Mouse (Mus musculus) myocyte (in vitro differentiated cells): ENCODE measurements around the gene Vipr1.

ENCODE experiments used
- CEBPB ChIP-seq: IDR thresholded peaks from 2 replicates; pipeline ENCODE4 v1.6.1; 2011; ENCODE audit warnings: mild to moderate bottlenecking, moderate library complexity; ENCODE audit not compliant: poor library complexity, insufficient read depth, severe bottlenecking
- E2F4 ChIP-seq: IDR thresholded peaks from one replicate; pipeline ENCODE4 v1.6.1; 2011; ENCODE audit warnings: mild to moderate bottlenecking, control low read depth, moderate library complexity; ENCODE audit not compliant: insufficient read depth
- MYOD1 ChIP-seq, 3 experiments: IDR thresholded peaks; one replicate each; pipeline ENCODE4 v1.6.1; 2011; ENCODE audit warnings: control low read depth in 2 of 3, low read depth in 2 of 3, mild to moderate bottlenecking in 2 of 3, moderate library complexity in 1 of 3; ENCODE audit not compliant: insufficient read length in 2 of 3, control insufficient read depth in 1 of 3
- POLR2A ChIP-seq: IDR thresholded peaks from one replicate; pipeline ENCODE4 v1.6.1; 2011; ENCODE audit warnings: low read depth, mild to moderate bottlenecking, control low read depth, moderate library complexity; ENCODE audit not compliant: insufficient read length

GRCm38 (mm10) chr9:121656322-121656721 is 13.8 kb downstream of the Vipr1 start:
- TF ChIP-seq E2F4 (no peak), POLR2A (no peak), CEBPB (no peak), MYOD1 (IDR thresholded peaks at IDR 0.05; ENCODE audit: control insufficient read depth in 1 of 3, insufficient read length in 2 of 3, low read depth in 2 of 3) (no peak)
